Mouse (Mus musculus) forebrain, embryonic 12.5 days (tissue): ENCODE measurements at regions not wholly inside any gene's neighbourhood (a gene's known extent, or its start where the extent isn't known, plus 50 kb on each side); places are given as distances from the start of the nearest gene placed in this dataset.

Experiments
- ATAC-seq: fragments of 200-750 bp; cut with Nextera tagmentation; 2 replicates; pipeline ENCODE4 v1.8.0; 2017; ENCODE audit warnings: moderate TSS enrichment; ENCODE audit not compliant: low FRiP score
- H3K27ac ChIP-seq: fragments of 300-500 bp; sonication (generic); 2 replicates; pipeline ENCODE4 v1.5.1; 2016; ENCODE audit warnings: mild to moderate bottlenecking
- H3K27me3 ChIP-seq: fragments of 300-500 bp; sonication (generic); 2 replicates; pipeline ENCODE4 v1.6.1; 2016; ENCODE audit warnings: mild to moderate bottlenecking
- H3K36me3 ChIP-seq: fragments of 300-500 bp; sonication (generic); replicated peaks from 2 replicates; pipeline ENCODE4 v1.6.1; 2016; ENCODE audit warnings: mild to moderate bottlenecking
- H3K4me1 ChIP-seq: fragments of 300-500 bp; sonication (generic); 2 replicates; pipeline ENCODE4 v1.6.1; 2016
- H3K4me2 ChIP-seq: fragments of 300-500 bp; sonication (generic); 2 replicates; pipeline ENCODE4 v1.6.1; 2016; ENCODE audit warnings: mild to moderate bottlenecking, moderate library complexity
- H3K4me3 ChIP-seq: fragments of 300-500 bp; sonication (generic); replicated peaks from 2 replicates; pipeline ENCODE4 v1.5.1; 2016; ENCODE audit warnings: mild to moderate bottlenecking
- H3K9ac ChIP-seq: fragments of 300-500 bp; sonication (generic); 2 replicates; pipeline ENCODE4 v1.6.1; 2016; ENCODE audit warnings: mild to moderate bottlenecking
- H3K9me3 ChIP-seq: fragments of 300-500 bp; sonication (generic); 2 replicates; pipeline ENCODE4 v1.6.1; 2016
- WGBS: fragments of 180-500 bp; shearing (Covaris S2); methylation state at CpG from one replicate; pipeline ENCODE4 v1.1.7; 2016; 5-methylcytosine and 5-hydroxymethylcytosine counted together

DNA sequence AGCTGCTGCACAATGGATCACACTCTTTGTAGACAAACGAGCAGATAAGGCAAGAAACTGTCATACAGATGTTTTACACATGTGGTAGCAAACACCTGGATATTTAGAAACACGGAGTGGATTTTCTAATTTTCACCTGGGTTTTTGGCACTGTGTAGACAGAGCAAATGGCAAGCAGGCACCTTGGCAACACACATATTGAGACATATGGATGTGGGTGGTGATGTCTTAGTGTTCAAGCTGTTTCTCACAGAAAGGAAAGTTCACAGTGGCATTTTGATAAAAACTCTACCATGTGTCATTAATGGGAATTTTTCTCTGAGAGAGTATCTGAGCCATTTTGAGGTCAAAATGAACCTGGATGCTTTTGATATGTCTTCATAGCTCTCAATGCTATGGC, 417.9 kb upstream of the Megf9 start:
- Histone ChIP-seq H3K4me3 (no peak overlapping the region), H3K4me2 (no peak overlapping the region), H3K27ac (no peak overlapping the region), H3K27me3 (no peaks in the 10 kb centered on the region), H3K36me3 (no peaks in the 10 kb centered on the region), H3K9ac (no peak overlapping the region), H3K9me3 (no peaks in the 10 kb centered on the region), H3K4me1 (no peaks in the 10 kb centered on the region)
- ATAC-seq = no peak
- 78% methylated on average over 2 of the region's 2 CpGs for WGBS

DNA sequence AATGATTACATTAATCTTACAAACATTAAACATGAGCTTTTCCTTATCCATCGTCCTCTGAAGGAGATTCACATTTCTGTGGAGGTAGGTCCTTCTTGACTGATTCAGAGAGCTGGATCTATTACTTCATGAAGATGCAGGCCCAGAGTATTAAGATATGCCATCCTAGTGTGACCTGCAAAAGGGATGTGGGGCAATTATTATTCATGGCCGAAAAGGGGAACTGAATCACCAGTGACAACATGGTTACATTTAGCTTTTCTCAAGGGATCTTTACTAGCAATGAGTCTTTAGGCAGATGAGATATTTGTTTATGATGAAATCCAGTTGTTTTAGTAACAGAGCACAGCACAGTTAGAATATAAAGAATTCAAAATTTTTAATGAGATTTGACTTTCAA, 405.4 kb upstream of the Megf9 start:
- Histone ChIP-seq H3K27ac (no peak overlapping the region), H3K36me3 (no peaks in the 10 kb centered on the region), H3K4me3 (no peak overlapping the region), H3K4me2 (no peak overlapping the region), H3K9me3 (no peaks in the 10 kb centered on the region), H3K4me1 (no peaks in the 10 kb centered on the region), H3K27me3 (no peaks in the 10 kb centered on the region), H3K9ac (no peak overlapping the region)
- WGBS = 87% methylated on average over 2 of the region's 2 CpGs
- ATAC-seq = no peak

DNA sequence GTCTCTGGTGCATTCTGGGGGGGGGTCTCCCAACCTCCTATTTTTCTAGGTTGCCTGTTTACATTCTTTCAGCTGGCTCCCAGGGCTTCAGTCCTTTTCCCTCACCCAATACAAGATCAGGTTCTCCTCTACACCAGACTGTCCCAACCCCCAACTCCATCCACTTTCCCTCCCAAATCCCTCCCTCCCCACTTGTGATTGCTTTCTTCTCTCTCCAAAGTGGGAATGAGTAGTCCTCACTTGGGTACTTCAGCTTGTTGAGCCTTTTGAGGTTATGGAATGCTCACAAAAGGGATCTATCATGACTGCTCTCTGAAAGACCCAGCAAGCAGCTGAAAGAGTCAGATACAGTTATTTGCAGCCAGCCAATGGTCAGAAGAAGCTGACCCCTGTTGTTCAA, 399.3 kb upstream of the Megf9 start:
- no peak for ATAC-seq
- Histone ChIP-seq H3K4me2 (no peak overlapping the region), H3K4me3 (no peak overlapping the region), H3K9ac (no peak overlapping the region), H3K9me3 (no peaks in the 10 kb centered on the region), H3K27me3 (no peaks in the 10 kb centered on the region), H3K4me1 (no peaks in the 10 kb centered on the region), H3K36me3 (no peaks in the 10 kb centered on the region), H3K27ac (no peak overlapping the region)

DNA sequence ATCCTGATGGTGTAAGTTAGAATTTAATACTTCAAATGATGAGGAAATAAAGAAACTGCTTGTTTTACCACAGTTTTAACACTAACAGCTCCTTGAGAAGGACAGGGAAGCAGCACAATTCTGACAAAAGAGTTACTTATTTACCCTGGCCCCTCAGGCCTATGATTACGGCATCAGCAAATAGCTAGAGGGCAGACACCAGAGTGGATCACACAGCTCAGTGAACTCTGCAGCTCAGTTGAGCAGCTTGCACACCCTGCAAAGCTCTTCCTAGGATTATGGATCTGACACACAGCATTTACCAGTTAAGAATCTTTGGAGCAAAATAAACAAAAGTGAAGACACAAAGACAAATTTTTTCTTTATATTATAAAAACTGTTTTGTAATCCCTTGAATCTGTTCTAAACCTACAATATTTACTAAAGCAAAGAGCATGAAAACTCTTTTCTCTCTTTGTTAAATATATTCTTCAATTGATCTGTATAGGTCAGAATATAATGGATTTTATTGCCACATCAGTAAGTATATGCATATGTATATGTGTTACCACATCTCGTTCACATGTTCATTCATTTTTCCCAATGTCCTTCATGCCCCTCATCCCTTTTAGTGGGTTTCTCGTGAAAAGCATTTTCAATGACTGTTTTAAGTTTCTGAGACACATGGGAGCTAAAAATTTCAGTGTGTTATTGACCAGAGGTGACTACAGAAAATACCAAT, 387.3 kb upstream of the Megf9 start:
- no peaks in the 10 kb centered on the region for H3K27me3 ChIP-seq

DNA sequence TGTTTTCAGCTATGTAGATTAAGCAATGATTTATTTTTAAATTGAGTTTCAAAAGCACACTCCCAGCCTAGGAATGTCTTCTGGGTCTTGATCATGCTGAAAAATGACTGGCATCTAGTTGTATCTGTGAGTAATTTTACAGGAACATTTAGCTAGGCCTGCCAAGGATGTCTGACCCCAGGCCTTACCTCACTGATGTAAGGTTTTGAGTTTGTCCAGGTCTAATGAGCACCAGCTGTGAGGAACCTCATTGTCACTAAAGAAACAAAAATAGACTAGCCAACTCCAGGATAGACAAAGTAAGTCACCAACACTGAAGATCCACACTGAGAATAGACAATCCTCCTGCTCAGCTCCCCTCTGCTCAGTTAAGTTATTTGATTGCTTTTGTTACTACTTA, 379.8 kb upstream of the Megf9 start:
- no peaks in the 10 kb centered on the region for H3K27me3 ChIP-seq
- no peaks in the 10 kb centered on the region for H3K9me3 ChIP-seq
- no peak overlapping the region for H3K9ac ChIP-seq
- no peak for ATAC-seq
- H3K4me2 ChIP-seq = no peak overlapping the region
- no peaks in the 10 kb centered on the region for H3K36me3 ChIP-seq
- H3K4me1 ChIP-seq = no peaks in the 10 kb centered on the region
- H3K27ac ChIP-seq = no peak overlapping the region
- no peak overlapping the region for H3K4me3 ChIP-seq

More for the DNA sequence above, 387.3 kb upstream of the Megf9 start:
- no peak overlapping the region for H3K27ac ChIP-seq
- no peaks in the 10 kb centered on the region for H3K9me3 ChIP-seq
- H3K4me3 ChIP-seq = no peak overlapping the region
- peaks cover 3% of the 10 kb centered on the region; the same call in 1 of the 2 replicates for H3K4me1 ChIP-seq
- no peak overlapping the region for H3K4me2 ChIP-seq
- no peaks in the 10 kb centered on the region for H3K36me3 ChIP-seq
- 37% methylated on average over 3 of the region's 3 CpGs for WGBS
- ATAC-seq = peak; percentile 74
- no peak overlapping the region for H3K9ac ChIP-seq

DNA sequence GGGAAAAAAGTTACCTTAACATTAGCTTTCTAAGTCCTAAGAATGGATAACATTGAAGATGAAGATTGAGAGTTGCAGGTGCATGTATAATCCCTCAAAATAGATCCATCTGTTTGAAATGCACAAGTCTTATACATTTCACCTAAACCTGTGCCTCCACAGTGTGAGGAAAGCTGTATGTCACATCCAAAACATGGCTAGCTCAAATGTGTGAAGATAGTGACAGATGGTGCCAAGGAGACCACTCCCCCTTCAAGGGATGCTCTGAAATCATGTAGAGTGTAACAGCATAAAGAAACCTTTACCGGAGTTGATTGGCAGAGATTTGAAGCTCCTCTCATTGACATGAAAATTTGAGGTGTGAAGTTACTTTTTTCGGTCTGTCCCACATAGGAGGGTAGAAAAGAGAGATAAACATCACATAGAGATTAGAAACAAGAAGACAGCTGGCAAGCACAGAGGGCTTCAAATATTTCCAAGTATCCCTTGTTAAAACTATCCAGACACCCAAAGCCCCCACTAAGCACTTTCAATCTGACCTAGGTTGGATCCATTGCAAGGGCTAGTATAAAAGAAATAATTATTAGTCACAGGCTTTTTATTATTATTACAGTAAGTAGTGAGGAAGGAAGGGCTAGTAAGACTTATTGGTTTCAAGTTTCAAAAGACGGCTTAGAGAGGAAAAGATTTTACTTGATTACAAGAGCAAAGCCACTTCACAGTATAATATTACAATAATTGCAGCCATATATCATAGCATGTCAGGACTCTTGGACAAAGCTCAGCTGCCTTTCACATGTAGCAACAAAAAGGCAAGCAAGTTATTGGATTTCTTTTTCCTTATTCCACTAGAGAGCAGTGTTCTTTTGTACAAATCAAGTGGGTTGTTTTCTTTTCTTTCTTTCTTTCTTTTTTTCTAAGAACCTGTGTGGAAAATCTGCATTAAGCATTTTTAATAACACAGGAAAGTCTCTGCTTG, 372.3 kb upstream of the Megf9 start:
- Histone ChIP-seq H3K27me3 (no peaks in the 10 kb centered on the region), H3K27ac (no peak overlapping the region), H3K9me3 (no peaks in the 10 kb centered on the region), H3K4me3 (no peak overlapping the region), H3K4me2 (no peak overlapping the region), H3K9ac (no peak overlapping the region), H3K36me3 (no peaks in the 10 kb centered on the region), H3K4me1 (no peaks in the 10 kb centered on the region)
- 66% methylated on average over 3 of the region's 3 CpGs for WGBS
- peak; percentile 41; the same call in 1 of the 2 replicates for ATAC-seq
